Mouse (Mus musculus) stomach, embryonic 16.5 days (tissue): ENCODE measurements around the gene Oasl2. TPM values are rescaled to one million over a fixed set of nuclear protein-coding genes. Genes with fewer than 3 reads are reported as not detected.
"Not testable (repeated sequence)": the region's sequence is repeated elsewhere in the genome, so short reads cannot be mapped to it uniquely, and the experiment has no call there.

Experiments used
- ATAC-seq: fragments of 200-750 bp; cut with Nextera tagmentation; 2 replicates; pipeline ENCODE4 v1.8.0; 2017; ENCODE audit warnings: moderate number of reproducible peaks, moderate TSS enrichment; ENCODE audit not compliant: insufficient read depth, low FRiP score
- H3K27ac ChIP-seq: fragments of 300-500 bp; sonication (generic); 2 replicates; pipeline ENCODE4 v1.5.1; 2014; ENCODE audit warnings: low read length
- H3K27me3 ChIP-seq: fragments of 300-500 bp; sonication (generic); 2 replicates; pipeline ENCODE4 v1.6.1; 2014; ENCODE audit warnings: low read length, control low read depth, mixed read lengths; ENCODE audit not compliant: control insufficient read depth, insufficient read depth
- H3K36me3 ChIP-seq: fragments of 300-500 bp; sonication (generic); 2 replicates; pipeline ENCODE4 v1.6.1; 2014; ENCODE audit warnings: low read length; ENCODE audit not compliant: control insufficient read depth, insufficient read depth
- H3K4me1 ChIP-seq: fragments of 300-500 bp; sonication (generic); 2 replicates; pipeline ENCODE4 v1.6.1; 2014; ENCODE audit warnings: low read length, control low read depth, mixed read lengths; ENCODE audit not compliant: control insufficient read depth, insufficient read depth
- H3K4me2 ChIP-seq: fragments of 300-500 bp; sonication (generic); 2 replicates; pipeline ENCODE4 v1.6.1; 2014; ENCODE audit warnings: low read depth, low read length, mixed read lengths
- H3K4me3 ChIP-seq: fragments of 300-500 bp; sonication (generic); replicated peaks from 2 replicates; pipeline ENCODE4 v1.5.1; 2014; ENCODE audit warnings: mild to moderate bottlenecking, low read length
- H3K9ac ChIP-seq: fragments of 300-500 bp; sonication (generic); 2 replicates; pipeline ENCODE4 v1.6.1; 2014; ENCODE audit warnings: low read length
- H3K9me3 ChIP-seq: fragments of 300-500 bp; sonication (generic); replicated peaks from 2 replicates; pipeline ENCODE4 v1.6.1; 2016; ENCODE audit warnings: low read length, control low read depth; ENCODE audit not compliant: control insufficient read depth
- WGBS: fragments of 180-500 bp; shearing (Covaris S2); extraction: QIAGEN DNeasy Blood & Tissue Kit; methylation state at CpG from one replicate; pipeline ENCODE4 v1.1.7; 2014; 5-methylcytosine and 5-hydroxymethylcytosine counted together
- polyA plus RNA-seq: library from polyadenylated mRNA; unstranded; fragments of >200 nt; fragmentation: Nextera tagmentation; extraction: Ambion mirVana; gene quantifications from 2 replicates; pipeline ENCODE4 v1.2.1, GENCODE M21; 2015

The Oasl2 gene
- polyA plus RNA-seq, 1 experiment from 2014 or later: 7.8 TPM

DNA sequence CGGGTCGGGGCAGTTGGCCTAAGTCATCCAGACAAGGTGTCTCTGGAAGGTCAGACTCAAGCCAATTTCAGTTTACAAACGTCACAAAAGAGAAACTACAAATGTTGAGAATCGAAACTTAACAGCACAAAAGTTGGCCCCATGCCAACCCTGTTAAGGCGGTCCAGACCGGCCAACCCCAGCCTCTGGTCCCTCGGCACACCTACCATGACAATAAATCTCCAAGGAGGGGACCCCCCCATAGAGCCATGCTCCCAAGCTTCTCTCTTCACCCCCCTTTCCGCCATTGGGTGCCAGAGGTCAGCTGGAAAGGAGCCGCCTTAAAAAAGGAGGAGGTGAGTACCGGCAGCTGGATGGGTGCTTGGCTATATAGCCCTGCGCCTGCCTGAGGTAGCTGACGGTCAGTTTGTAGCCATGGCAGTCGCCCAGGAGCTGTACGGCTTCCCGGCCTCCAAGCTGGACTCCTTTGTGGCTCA lies 26.3 kb downstream of the Oasl2 start, which contains the start of gene Oasl1:
Oasl1 (plus strand) TSS at position 243 of the 476 bp plus-strand sequence.
- Histone ChIP-seq H3K4me3 (peak within 1 kb of the TSS; percentile 42), H3K27me3 (no peaks in the 10 kb centered on the region), H3K27ac (peak within 1 kb of the TSS; percentile 8; the same call in 1 of the 2 replicates), H3K4me2 (peak within 1 kb of the TSS; percentile 57), H3K4me1 (0 out of 2 replicates have a peak, but pooled peaks cover 4% of the 10 kb centered on the region), H3K9ac (peak within 1 kb of the TSS; percentile 60), H3K9me3 (no peaks in the 10 kb centered on the region), H3K36me3 (no peaks in the 10 kb centered on the region)
- WGBS: 14% methylated on average over 15 of the region's 15 CpGs
- ATAC-seq: 0 out of 2 replicates have a peak, but pooled peaks have one; percentile 54

DNA sequence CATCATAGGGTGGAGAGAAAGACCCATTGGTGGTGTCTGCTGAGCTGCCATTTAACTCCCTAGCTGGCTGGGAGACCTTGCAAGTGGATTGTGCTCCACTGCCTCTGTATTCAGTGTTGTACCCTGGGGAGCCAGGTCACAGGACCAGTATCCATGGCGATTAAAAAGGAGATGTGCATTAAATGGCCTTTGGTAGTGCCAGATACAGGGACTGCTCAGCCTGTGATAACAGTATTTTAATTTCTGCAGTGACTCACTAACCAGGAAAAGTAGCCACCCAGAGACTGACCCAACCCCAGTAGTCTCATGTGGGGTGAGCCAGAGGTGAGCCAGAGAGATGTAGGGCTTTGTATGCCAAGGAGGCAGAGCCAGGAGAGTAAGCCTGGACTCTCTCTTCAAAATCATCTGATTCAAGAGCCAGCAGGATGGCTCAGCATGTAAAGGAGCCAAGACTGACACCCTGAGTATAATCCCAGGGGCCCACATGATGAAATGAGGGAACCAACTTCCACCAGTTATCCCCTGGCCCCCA lies 29.5 kb downstream of the Oasl2 start:
- ATAC-seq: no peak

GRCm38 (mm10) chr5:114926753-114927152 lies 30.0 kb downstream of the Oasl2 start:
- 0 out of 2 replicates have a peak, but pooled peaks cover 4% of the 10 kb centered on the region for H3K4me1 ChIP-seq
- H3K9ac ChIP-seq: no peak overlapping the region
- ATAC-seq: no peak
- H3K27ac ChIP-seq: no peak overlapping the region
- no peak overlapping the region for H3K4me3 ChIP-seq
- H3K27me3 ChIP-seq: no peaks in the 10 kb centered on the region
- H3K36me3 ChIP-seq: no peaks in the 10 kb centered on the region
- H3K9me3 ChIP-seq: no peaks in the 10 kb centered on the region
- no peak overlapping the region for H3K4me2 ChIP-seq
- WGBS: 85% methylated on average over 9 of the region's 9 CpGs

More for the DNA sequence above, 29.5 kb downstream of the Oasl2 start:
- Histone ChIP-seq H3K9me3 (no peaks in the 10 kb centered on the region), H3K36me3 (no peaks in the 10 kb centered on the region), H3K4me1 (0 out of 2 replicates have a peak, but pooled peaks cover 4% of the 10 kb centered on the region), H3K4me3 (no peak overlapping the region), H3K9ac (no peak overlapping the region), H3K27ac (no peak overlapping the region), H3K4me2 (no peak overlapping the region), H3K27me3 (no peaks in the 10 kb centered on the region)
- 72% methylated on average over 1 of the region's 1 CpGs for WGBS

DNA sequence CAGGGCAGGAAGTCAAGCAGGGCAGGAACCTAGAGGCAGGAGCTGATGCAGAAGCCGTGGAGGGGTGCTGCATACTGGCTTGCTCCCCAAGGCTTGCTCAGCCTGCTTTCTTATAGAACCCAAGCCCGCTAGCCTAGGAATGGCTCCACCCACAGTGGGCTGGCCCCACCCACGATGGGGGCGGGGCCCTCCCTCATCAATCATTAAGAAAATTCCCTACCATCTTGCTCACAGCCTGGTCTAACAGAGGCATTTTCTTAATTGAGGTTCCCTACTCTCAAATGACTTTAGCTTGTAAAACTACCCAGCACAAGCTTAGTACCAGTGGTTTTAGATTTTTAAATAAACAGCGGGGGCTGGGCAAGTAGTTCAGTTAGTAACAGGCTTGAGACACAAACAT lies 34.9 kb downstream of the Oasl2 start:
- no peak overlapping the region for H3K4me3 ChIP-seq

GRCm38 (mm10) chr5:114933206-114933605 lies 36.5 kb downstream of the Oasl2 start:
- Histone ChIP-seq H3K27ac (no peak overlapping the region), H3K4me3 (no peak overlapping the region), H3K4me2 (no peak overlapping the region), H3K4me1 (no peaks in the 10 kb centered on the region), H3K9ac (no peak overlapping the region), H3K36me3 (no peaks in the 10 kb centered on the region), H3K27me3 (no peaks in the 10 kb centered on the region), H3K9me3 (no peaks in the 10 kb centered on the region)
- no peak for ATAC-seq
- 82% methylated on average over 8 of the region's 8 CpGs for WGBS

More for the DNA sequence above, 34.9 kb downstream of the Oasl2 start:
- Histone ChIP-seq H3K9ac (no peak overlapping the region), H3K9me3 (no peaks in the 10 kb centered on the region), H3K4me2 (no peak overlapping the region), H3K27ac (no peak overlapping the region), H3K4me1 (no peaks in the 10 kb centered on the region), H3K36me3 (no peaks in the 10 kb centered on the region), H3K27me3 (no peaks in the 10 kb centered on the region)
- ATAC-seq: no peak
- 57% methylated on average over 5 of the region's 5 CpGs for WGBS

- Histone ChIP-seq H3K4me2 (no peak overlapping the region), H3K36me3 (no peaks in the 10 kb centered on the region), H3K27me3 (no peaks in the 10 kb centered on the region), H3K9me3 (no peaks in the 10 kb centered on the region), H3K27ac (no peak overlapping the region), H3K9ac (no peak overlapping the region), H3K4me1 (no peaks in the 10 kb centered on the region), H3K4me3 (no peak overlapping the region)
- WGBS: 23% methylated on average over 3 of the region's 3 CpGs
- ATAC-seq: no peak
Measured at GRCm38 (mm10) chr5:114935838-114936237, 39.1 kb downstream of the Oasl2 start.

- H3K9ac ChIP-seq, H3K4me1 ChIP-seq, H3K27ac ChIP-seq, H3K9me3 ChIP-seq, H3K36me3 ChIP-seq, H3K4me2 ChIP-seq, H3K4me3 ChIP-seq, ATAC-seq, H3K27me3 ChIP-seq: not testable (repeated sequence)
- 55% methylated on average over 3 of the region's 3 CpGs for WGBS
Measured at GRCm38 (mm10) chr5:114941138-114941537, 44.4 kb downstream of the Oasl2 start.

GRCm38 (mm10) chr5:114942074-114942765 lies 45.5 kb downstream of the Oasl2 start, which contains the start of gene 2210016L21Rik:
TSS of gene 2210016L21Rik (plus strand) at chr5:114942158.
- WGBS: under 1% methylated on average over 39 of the region's 39 CpGs

DNA sequence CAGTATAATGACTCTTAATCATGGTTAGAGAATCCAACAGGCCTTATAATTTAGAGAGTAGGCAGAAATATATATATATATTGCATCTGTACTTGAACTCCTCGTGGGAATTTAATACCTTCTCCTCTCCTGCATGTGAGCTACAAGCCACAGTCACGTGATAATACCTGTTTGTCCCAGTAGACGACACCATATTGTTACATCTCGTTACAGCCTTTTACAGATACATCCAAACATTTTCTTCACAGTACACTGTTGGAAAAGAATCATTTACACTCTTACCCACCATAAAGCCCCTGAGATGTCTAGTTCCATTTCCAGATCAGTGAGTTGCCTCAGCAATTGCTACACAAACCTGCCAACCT lies 46.0 kb downstream of the Oasl2 start:
- no peaks in the 10 kb centered on the region for H3K9me3 ChIP-seq
- no peak for ATAC-seq
- peak overlapping the region; percentile 76; the same call in 1 of the 2 replicates for H3K27ac ChIP-seq
- peaks cover 3% of the 10 kb centered on the region; the same call in 1 of the 2 replicates for H3K36me3 ChIP-seq
- H3K27me3 ChIP-seq: no peaks in the 10 kb centered on the region
- peaks cover 7% of the 10 kb centered on the region for H3K4me1 ChIP-seq
- peak overlapping the region; percentile 82 for H3K4me3 ChIP-seq
- peak overlapping the region; percentile 82 for H3K4me2 ChIP-seq
- peak overlapping the region; percentile 89 for H3K9ac ChIP-seq
- 37% methylated on average over 4 of the region's 4 CpGs for WGBS

More at GRCm38 (mm10) chr5:114942074-114942765, 45.5 kb downstream of the Oasl2 start, which contains the start of gene 2210016L21Rik:
- Histone ChIP-seq H3K4me2 (peak within 1 kb of the TSS; percentile 82), H3K9ac (peak within 1 kb of the TSS; percentile 89), H3K36me3 (no peaks in the 10 kb centered on the region), H3K27me3 (no peaks in the 10 kb centered on the region), H3K4me3 (peak within 1 kb of the TSS; percentile 82), H3K9me3 (no peaks in the 10 kb centered on the region), H3K4me1 (peaks cover 7% of the 10 kb centered on the region), H3K27ac (peak within 1 kb of the TSS; percentile 76)
- peak; percentile 93 for ATAC-seq
